Mouse (Mus musculus) fibroblast of lung, adult 2 months (primary cell): ENCODE measurements around the gene Vmo1.

Source experiments
- DNase-seq: peaks from one replicate; pipeline ENCODE4 v3.0.0-alpha.2; 2011; ENCODE audit warnings: low read depth

Gene Vmo1

DNA sequence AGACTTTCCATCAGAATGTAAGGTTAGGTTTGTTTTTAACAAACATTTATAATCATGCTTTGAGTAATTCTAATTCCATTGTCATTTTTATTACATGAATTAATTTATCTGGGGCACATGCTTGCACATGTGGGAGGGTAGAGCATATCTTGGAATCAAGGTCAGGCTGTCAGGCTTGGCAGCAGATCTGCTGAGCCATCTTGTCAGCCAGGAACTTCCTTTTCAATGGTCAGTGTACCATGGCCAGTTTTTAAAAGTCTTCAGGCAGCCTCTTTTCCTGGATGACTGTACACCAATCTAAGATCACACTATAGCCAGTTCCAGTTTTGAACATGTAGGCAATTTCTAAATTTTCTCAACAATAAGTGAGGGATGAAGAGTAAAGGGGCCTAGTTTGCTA is 41.7 kb downstream of the Vmo1 start:
- no peak for DNase-seq

DNA sequence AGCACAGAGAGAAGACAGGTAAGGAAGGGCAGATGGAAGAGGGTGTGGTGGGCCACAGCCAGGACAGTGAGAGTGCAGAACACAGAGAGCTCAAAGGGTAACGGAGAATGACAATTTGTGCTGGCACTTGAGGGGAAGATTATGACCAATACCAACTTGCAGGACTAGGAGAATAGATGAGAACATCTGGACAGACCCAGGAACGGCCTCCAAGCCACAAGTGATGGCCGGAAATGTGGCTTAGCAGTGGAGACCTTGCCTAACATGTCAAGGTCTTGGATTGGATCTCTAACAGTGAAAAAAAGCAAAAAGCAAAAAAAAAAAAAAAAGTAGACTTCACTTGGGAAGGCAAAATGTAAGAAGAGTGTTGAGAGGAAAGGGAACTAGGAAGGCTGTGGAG is 44.7 kb downstream of the Vmo1 start:
- no peak for DNase-seq

DNA sequence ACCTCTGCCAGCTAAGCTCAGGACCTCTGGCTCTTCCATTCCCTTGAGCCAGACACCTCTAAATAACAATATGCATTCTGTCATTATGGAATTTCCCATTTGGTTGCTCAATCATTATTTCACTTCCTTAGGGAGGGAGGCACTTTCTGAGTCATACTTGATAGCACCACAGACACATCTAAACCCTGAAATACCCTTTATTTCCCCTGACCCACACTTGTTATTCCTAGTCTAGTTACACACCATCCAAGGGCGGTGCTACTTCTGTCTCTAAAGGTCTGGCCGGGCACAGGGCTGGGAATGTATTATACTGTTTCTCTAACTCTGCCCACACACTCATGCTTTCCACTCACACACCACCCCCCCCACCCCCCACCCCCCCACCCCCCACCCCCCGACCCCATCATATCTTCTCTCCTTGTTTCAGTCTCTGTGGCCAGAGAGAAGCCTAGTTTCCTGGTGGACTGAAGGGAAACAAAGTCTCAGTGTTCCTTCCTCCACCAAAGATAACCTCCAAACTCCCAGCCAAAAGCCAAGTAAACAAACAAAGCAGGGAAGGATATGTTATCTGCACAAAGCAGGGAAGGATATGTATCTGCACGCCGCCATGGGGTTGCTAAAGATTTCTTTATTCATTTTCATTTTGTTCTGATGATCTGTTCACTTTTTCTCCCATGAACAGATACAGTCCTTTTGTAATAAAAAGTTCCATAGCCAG is 46.4 kb downstream of the Vmo1 start:
- DNase-seq: no peak

GRCm38 (mm10) chr11:70465824-70466223 is 48.6 kb downstream of the Vmo1 start:
- no peak for DNase-seq

- DNase-seq: no peak
Measured at GRCm38 (mm10) chr11:70465211-70465610, 49.2 kb downstream of the Vmo1 start.

DNA sequence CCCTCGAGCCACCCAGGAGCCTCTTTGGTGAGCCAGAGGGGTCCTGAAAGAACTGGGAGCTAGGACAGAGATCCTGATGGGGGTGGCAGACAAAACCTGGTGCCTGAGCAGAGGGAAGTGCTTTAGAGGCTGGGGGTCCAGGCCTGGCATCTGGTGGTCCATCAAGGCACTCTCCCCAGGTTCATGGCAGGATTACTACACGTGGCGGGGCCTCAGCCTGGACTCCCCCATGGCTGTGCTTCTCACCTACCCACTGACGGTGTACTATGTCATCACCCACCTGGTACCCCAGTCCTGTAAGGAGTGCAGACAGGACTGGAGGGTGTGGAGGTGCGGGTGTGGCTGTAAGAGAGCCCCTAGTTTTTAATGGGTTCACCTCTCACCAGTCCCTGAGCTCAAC is 50.4 kb downstream of the Vmo1 start:
- no peak for DNase-seq
